Mouse (Mus musculus) G1E (cell line): ENCODE results near the gene Gm45618. TPM values are rescaled to one million over a fixed set of nuclear protein-coding genes. Genes with fewer than 3 reads are reported as not detected.

ENCODE experiments used
- ATAC-seq: 2 replicates; pipeline ENCODE4 v1.8.0; 2016; ENCODE audit warnings: mild to moderate bottlenecking; ENCODE audit not compliant: insufficient number of reproducible peaks, poor library complexity, low FRiP score, severe bottlenecking; ENCODE audit errors: extremely low read depth
- DNase-seq: peaks from one replicate; pipeline ENCODE4 v3.0.0; 2012; ENCODE audit warnings: low spot score
- H3K27me3 ChIP-seq: 2 replicates; pipeline ENCODE4 v1.6.1; 2012; ENCODE audit warnings: mild to moderate bottlenecking, low read length, inconsistent platforms; ENCODE audit not compliant: insufficient read depth
- H3K36me3 ChIP-seq: replicated peaks from 2 replicates; pipeline ENCODE3; 2012; ENCODE audit warnings: mild to moderate bottlenecking, inconsistent platforms
- H3K4me1 ChIP-seq: 2 replicates; pipeline ENCODE4 v1.6.1; 2012; ENCODE audit warnings: low read depth, low read length, inconsistent platforms, mixed read lengths; ENCODE audit not compliant: insufficient read depth
- H3K4me3 ChIP-seq: 2 replicates; pipeline ENCODE4 v1.5.1; 2012; ENCODE audit warnings: low read depth, mild to moderate bottlenecking, inconsistent platforms, low read length, moderate library complexity, mixed read lengths
- H3K9me3 ChIP-seq: replicated peaks from 2 replicates; pipeline ENCODE4 v1.6.1; 2012; ENCODE audit warnings: inconsistent platforms
- CTCF ChIP-seq: IDR thresholded peaks from 2 replicates; pipeline ENCODE4 v1.5.1; 2012; ENCODE audit warnings: low read depth, low read length, inconsistent platforms, mixed read lengths
- GATA1 ChIP-seq: IDR thresholded peaks from 2 replicates; pipeline ENCODE4 v1.6.1; 2012; ENCODE audit warnings: borderline replicate concordance, low read length, inconsistent platforms, mixed read lengths
- GATA2 ChIP-seq: IDR thresholded peaks from 2 replicates; pipeline ENCODE4 v1.6.1; 2012; ENCODE audit warnings: low read depth, low read length, inconsistent platforms, borderline replicate concordance
- POLR2AphosphoS5 ChIP-seq: IDR thresholded peaks from 2 replicates; pipeline ENCODE4 v1.6.1; 2012; ENCODE audit warnings: low read depth, low read length, inconsistent platforms; ENCODE audit not compliant: insufficient replicate concordance
- TAL1 ChIP-seq: conservative IDR thresholded peaks from 2 replicates; pipeline ENCODE4 v1.6.1; 2012; ENCODE audit warnings: low read depth, low read length, inconsistent platforms, mixed read lengths
- polyA plus RNA-seq: library from polyadenylated mRNA; stranded (reverse); fragments of >175 nt; gene quantifications from 2 replicates; pipeline ENCODE4 v1.2.3, GENCODE M21; 2012
- total RNA-seq, 2 experiments: library from RNA; stranded (forward) in 1 of 2; stranded (reverse) in 1 of 2; fragments of 200-1000 nt in 1 of 2; fragments of >200 nt in 1 of 2; fragmentation: Nextera tagmentation in 1 of 2; gene quantifications; 2 replicates each; pipeline ENCODE4 v1.2.3; 2014 to 2017

Gene Gm45618
- total and polyA plus RNA-seq, 3 experiments: not detected

DNA sequence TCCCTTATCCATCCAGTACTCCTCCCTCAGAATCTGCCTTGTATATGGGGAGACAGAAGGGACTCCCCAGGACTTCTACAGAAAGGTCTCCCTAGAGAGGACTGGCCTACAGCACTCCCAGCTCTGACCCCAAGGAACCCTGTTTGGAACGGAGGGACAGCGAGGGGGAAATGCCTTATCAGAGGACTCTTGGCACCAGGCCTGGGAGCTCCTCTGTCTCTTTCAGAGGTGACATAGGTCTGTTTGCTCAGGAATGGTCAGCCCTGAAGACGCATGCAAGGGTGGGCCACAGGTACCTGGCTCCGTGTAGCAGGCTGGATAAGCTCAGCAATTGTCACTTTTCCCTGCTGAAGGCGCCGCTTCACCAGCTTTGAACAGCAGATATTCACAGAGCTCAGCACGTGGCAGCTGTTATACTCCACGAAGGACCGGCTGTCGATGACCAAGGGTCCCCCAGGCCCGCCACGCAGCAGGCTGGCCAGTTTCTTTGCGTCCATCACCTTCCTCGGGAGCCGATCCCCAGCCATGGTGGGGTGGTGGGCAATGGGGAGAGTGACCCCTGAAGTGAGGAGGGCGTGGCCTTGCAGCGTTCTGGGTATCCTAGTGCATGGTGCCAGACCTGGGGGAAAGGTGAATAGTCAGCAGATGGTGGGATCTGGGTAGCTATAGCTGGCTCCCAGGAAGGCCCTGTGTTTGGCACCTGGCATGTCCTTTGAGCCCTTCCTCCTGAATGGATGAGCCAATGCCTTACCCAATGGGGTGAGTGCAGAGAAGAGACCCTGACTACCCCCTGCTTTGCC, 30.7 kb downstream of the Gm45618 start:
- Histone ChIP-seq H3K27me3 (peaks cover 24% of the 10 kb centered on the region), H3K9me3 (0 out of 2 replicates have a peak, but pooled peaks cover 2% of the 10 kb centered on the region), H3K4me1 (peaks cover 8% of the 10 kb centered on the region; the same call in 1 of the 2 replicates), H3K36me3 (no peaks in the 10 kb centered on the region), H3K4me3 (no peak overlapping the region)
- no peak for TF ChIP-seq CTCF
- no peak for TF ChIP-seq GATA1
- no peak for TF ChIP-seq GATA2
- no peak for TF ChIP-seq TAL1
- ATAC-seq: no peak
- no peak for DNase-seq

DNA sequence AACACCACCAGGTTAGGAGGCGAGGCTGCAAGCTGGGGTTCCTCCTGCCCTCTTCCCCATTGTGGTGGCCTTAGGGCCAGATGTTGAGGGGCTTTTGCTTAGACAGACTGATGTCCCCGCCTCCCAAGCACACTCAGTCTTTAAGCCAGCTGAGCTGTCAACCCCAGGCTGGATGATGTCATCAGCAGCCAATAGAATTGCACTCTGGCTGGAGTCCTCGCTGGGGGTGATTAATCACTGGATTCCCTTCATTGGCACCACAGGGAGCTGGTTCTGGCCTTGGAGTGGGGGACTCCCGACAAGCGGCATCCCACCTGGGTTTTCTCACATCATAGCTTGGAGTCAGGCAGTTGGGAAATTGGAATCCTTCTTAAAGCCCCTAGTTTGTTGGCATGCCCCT, 31.6 kb downstream of the Gm45618 start:
- Histone ChIP-seq H3K4me3 (no peak overlapping the region), H3K4me1 (peaks cover 8% of the 10 kb centered on the region; the same call in 1 of the 2 replicates), H3K27me3 (peaks cover 23% of the 10 kb centered on the region), H3K36me3 (no peaks in the 10 kb centered on the region), H3K9me3 (no peaks in the 10 kb centered on the region)
- DNase-seq (no peak), ATAC-seq (no peak)
- TF ChIP-seq GATA1 (no peak), POLR2AphosphoS5 (no peak)

- no peaks in the 10 kb centered on the region for H3K9me3 ChIP-seq
- DNase-seq (no peak), ATAC-seq (no peak)
- TF ChIP-seq GATA2: no peak
- TF ChIP-seq TAL1: 0 out of 2 replicates have a peak, but pooled peaks have one; percentile 11
- no peak for TF ChIP-seq CTCF
- H3K4me1 ChIP-seq: peaks cover 8% of the 10 kb centered on the region; the same call in 1 of the 2 replicates
- no peak overlapping the region for H3K4me3 ChIP-seq
- peaks cover 26% of the 10 kb centered on the region for H3K27me3 ChIP-seq
- H3K36me3 ChIP-seq: no peaks in the 10 kb centered on the region
Observed at GRCm38 (mm10) chr7:142087069-142087652, 33.4 kb downstream of the Gm45618 start.

GRCm38 (mm10) chr7:142086159-142086905, 34.2 kb downstream of the Gm45618 start:
- ATAC-seq (no peak), DNase-seq (no peak)
- Histone ChIP-seq H3K4me1 (peaks cover 8% of the 10 kb centered on the region; the same call in 1 of the 2 replicates), H3K4me3 (no peak overlapping the region), H3K36me3 (no peaks in the 10 kb centered on the region), H3K27me3 (peaks cover 27% of the 10 kb centered on the region), H3K9me3 (no peaks in the 10 kb centered on the region)
- TF ChIP-seq GATA1 (no peak), CTCF (no peak), GATA2 (no peak), POLR2AphosphoS5 (no peak), TAL1 (no peak)

DNA sequence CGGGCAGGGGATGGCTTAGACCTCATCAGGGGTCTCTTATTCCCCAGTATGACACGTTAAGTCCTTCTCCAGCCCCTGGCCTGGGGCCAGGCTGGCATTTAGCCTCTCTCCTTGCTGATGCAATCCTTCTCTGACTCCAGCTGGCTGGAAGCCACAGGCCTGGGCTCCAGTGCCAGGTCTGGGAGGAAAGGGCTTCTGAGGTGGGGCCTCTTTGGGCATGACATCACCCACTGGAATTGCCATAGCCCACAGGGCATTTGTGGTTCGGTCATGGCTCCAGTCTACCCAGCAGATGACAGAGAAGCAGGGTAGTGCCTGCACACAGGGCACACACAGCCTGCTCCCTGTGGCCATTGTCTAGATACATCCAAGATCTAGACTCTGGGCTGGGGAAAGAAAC, 35.7 kb downstream of the Gm45618 start:
- Histone ChIP-seq H3K36me3 (no peaks in the 10 kb centered on the region), H3K4me1 (peaks cover 8% of the 10 kb centered on the region; the same call in 1 of the 2 replicates), H3K9me3 (no peaks in the 10 kb centered on the region), H3K4me3 (no peak overlapping the region), H3K27me3 (peaks cover 27% of the 10 kb centered on the region)
- ATAC-seq: no peak
- DNase-seq: no peak
- TF ChIP-seq POLR2AphosphoS5: no peak
- TF ChIP-seq TAL1: no peak

DNA sequence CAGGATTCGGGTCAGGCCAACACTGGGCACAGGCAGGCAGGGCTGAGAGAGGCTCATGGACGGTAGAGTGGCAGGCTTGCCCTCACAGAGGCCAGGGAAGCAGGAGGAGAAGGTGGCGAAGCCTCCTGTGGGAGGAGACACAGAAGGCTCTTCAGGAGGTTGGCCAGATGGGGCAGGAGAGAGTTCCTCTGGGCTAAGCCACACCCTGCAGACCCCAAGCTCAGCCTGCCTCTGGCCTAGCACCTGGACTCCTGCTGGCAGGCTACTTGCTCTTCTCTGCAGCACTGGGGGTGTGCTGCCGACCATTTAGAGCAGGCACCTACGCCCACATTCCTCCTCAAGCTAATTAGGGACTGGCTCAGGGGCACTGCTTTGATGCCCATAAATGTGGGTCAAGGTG, 36.1 kb downstream of the Gm45618 start:
- TF ChIP-seq GATA1: no peak
- no peak for TF ChIP-seq TAL1
- TF ChIP-seq POLR2AphosphoS5: no peak
- TF ChIP-seq CTCF: no peak
- TF ChIP-seq GATA2: no peak
- DNase-seq: no peak
- H3K36me3 ChIP-seq: no peaks in the 10 kb centered on the region
- no peak for ATAC-seq
- H3K4me3 ChIP-seq: no peak overlapping the region
- peaks cover 8% of the 10 kb centered on the region; the same call in 1 of the 2 replicates for H3K4me1 ChIP-seq
- H3K27me3 ChIP-seq: peaks cover 29% of the 10 kb centered on the region
- H3K9me3 ChIP-seq: no peaks in the 10 kb centered on the region
